Mouse (Mus musculus) brain, embryonic 18.5 days (tissue): ENCODE measurements around the gene Pm20d1.
"Not testable (repeated sequence)": the region's sequence is repeated elsewhere in the genome, so short reads cannot be mapped to it uniquely, and the experiment has no call there.

Experiments
- DNase-seq: peaks from one replicate; pipeline ENCODE4 v3.0.0-alpha.2; 2012; ENCODE audit warnings: low read depth, low spot score

Gene Pm20d1

DNA sequence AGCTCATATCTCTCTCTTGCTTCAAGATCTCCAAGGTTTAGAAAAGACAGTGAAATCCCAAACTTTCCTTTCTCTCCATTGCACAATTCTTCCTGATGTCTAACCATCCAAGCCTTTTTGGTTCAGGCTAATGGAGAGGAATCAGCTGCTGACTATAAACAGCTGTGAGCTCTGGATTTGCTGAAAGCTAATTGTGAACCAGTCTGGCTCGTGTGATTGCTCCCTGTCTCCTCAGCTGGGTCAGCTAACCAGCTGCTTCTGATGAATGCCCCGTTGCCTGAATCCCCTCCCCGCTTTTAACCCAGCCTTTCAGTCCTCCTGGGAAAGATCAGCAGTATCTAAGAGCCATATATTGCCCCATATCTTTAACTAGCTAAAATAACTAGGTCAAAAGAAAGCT lies 2.6 kb upstream of the Pm20d1 start:
- no peak for DNase-seq

DNA sequence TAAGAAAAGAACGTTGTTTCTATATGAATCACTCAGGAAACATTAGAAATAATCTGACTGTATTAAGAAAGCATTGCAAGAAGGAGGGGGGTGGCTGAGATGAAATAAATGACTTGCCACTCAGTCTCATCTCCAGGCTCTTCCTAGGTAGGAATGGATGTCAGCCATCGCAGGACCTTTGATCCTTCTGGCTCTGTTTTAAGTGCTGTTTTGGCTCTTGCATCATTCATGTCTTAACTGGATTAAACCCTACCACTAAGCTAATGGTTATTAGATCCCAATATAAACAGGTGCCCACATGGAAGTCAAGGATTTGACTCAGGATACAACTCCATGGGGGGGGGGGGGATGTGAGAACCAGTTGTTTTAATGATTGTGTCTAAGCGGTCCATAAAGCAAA lies 2.0 kb upstream of the Pm20d1 start:
- DNase-seq: no peak

DNA sequence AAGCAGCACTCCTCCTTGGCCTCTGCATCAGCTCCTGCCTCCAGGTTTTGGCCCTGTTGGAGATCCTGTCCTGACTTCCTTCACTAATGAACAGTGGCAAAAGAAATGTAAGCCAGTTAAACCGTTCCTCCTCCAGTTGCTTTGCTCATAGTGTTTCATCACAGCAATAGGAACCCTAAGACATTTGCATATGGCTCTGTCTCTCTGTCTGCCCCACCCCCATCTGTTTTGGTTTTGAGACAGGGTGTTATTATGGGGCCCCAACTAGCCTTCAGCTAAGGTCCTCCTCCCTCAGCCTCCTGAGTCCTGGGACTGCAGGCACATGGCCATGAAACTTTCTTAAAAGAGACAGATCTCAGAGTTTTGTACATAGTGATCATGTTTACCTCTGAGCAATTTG lies 2.8 kb downstream of the Pm20d1 start:
- DNase-seq: no peak

DNA sequence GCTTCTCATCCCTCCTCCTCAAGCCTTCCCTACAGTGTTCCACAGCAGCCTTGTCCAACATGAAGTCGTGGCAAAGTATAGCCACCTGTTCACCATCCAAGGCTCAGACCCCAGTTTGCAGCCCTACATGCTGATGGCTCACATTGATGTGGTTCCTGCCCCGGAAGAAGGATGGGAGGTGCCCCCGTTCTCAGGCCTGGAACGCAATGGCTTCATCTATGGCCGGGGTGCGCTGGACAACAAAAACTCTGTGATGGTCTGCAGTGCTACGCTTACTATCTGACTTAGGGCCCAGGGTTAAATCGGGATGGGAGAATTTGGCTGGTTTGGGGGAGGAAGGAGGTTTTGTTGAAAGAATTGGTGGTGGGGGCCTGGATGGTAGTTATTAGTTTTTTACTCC lies 3.9 kb downstream of the Pm20d1 start:
- no peak for DNase-seq

DNA sequence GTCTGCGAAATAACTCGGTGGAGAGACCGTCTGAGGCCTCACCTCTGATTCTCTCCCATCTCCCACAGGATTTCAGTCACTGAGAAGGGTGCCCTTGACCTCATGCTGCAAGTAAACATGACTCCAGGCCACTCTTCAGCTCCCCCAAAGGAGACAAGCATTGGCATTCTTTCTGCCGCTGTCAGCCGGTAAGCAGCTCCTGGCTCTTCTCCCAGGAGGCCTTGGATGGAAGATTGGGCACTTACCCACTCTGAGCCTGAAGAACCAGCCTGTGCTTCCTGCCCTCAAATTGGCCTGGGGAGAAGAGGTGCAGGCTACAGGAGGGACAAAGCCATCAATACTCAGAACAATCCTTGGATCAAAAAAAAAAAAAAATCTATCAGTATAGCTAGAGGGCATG lies 5.5 kb downstream of the Pm20d1 start:
- no peak for DNase-seq

DNA sequence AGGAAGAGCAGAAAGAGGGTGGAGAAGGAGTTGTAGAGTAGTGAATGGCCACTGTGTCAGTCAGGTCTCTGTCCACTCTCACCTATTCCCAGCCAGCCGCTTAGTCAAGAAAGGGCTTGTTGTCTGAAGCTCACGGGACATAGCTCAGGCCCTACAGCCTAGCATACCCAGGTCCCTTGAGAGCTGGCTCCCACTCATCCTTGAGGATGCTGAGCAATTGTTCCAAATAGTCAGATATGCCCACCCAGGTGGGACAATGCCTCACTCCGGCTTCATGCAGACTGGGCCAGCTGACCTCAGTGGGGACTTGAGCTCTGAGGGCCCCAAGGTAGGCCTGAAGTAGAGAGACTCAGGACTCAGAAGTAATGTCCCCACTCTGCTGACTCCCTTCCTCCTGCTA lies 7.0 kb downstream of the Pm20d1 start:
- no peak for DNase-seq

DNA sequence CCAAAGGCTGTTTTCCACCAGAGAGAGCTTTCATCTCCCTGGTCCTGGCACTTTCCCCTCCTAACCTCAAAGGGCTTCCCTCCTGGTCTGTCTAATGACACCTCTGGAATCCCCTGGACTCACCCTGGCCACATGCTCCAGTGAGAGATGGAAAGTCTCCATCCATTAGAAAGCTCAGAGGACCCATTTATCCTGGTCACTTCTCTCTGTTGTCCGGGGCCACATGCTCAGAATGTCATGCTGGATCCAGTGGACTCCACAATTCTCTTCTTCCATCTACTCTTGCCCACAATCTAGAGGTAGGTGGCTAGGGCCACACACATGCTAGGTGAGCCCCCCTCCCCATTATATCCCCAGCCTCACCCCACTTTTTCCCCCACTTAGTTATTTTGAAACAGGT lies 11.8 kb downstream of the Pm20d1 start:
- DNase-seq: no peak

DNA sequence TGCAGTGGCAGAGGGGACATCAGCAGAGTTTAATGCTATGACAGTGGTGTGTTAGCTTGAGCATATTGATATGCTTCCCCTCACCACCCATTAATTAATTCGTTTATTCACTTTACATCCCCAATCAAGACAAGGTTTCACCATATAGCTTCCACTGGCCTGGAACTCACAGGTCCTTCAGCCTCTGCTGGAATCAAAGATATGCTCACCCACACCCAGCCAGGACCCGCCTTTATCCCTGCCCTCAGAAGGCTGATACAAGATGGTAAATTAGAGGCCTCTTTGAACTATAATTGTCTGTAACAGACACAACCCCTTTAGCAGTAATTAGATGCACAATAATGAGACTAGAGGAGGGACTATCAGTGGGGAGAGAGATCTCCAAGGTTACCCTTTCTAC lies 12.5 kb downstream of the Pm20d1 start:
- DNase-seq: no peak

DNA sequence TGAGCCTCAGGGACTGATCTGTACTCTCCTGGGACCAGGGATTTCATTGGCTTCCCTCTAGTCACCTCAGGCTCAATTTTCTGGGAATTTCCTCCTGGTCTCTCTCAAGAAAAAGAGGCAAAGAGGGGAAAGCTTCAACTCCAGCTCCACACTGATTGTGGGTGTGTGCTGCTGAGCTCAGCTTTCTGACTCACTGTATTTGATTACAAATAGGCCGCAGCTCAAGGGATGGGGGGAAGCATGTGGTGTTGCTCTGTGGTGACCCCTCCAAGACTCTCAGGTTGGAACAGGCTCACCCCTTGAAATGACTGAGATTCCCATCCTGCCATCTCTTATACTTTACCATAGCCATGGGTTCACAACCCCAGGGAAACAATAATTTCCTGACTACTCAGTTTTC lies 14.2 kb downstream of the Pm20d1 start:
- no peak for DNase-seq

DNA sequence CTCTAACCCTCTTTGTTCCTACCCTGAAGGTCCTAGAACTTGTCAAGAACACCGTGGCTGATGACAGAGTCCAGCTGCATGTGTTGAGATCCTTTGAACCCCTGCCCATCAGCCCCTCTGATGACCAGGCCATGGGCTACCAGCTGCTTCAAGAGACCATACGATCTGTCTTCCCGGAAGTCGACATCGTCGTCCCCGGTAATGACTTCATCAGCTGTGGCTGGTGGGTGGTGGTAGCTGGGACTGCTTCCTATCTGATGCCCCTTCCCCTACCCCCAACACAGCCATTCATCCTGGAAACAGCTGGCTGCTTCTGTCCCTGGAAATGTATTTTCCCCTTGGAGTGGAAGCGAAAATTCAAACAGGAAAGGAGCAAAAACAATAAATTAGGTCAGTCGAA lies 14.8 kb downstream of the Pm20d1 start:
- no peak for DNase-seq

DNA sequence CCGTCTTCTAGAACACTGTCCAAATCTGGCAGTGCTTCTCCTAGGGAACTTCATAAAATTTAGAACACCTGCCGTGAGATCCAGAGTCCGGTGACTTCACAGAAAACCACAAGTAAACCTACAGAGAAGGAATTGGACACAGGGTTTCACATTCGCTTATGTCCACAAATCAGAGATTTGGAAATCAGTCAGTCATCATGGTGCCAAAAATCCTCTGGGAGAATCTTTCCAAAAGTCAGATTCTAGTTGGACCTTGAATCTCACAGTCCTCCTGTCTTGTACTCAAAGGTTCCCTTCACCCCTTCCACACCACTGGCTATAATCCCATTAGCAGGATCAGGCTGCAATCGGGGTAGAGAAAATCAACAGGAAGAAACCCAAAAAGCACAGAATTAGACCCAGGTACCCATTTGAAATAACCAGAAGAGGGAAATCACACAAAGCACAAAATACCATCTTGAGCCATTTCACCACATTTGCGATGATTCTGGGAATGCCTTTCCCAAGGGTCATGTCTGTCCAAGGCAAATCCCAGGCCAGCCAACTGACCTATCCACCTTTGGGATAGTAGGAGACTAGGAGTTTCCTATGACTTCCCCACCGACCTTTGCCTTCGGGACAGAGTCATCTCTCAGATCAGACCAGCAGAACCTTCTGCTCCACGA lies 15.6 kb downstream of the Pm20d1 start:
- DNase-seq: no peak

DNA sequence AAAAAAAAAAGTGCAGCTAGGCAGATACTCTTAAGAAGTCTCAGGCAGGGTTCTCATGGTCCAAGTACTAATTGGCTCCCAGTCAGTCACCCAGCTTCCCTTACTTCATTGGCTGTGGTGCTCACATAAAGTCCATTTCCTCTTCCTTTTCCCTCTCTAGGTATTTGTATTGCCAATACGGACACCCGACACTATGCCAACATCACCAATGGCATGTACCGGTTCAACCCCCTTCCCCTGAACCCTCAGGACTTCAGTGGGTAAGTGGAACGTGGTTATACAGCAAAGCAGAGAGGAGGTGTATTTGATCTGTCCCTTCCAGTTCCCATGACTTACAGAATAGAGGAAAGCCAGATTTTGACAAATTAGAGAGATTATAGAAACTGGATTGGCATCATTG lies 16.6 kb downstream of the Pm20d1 start:
- no peak for DNase-seq

DNA sequence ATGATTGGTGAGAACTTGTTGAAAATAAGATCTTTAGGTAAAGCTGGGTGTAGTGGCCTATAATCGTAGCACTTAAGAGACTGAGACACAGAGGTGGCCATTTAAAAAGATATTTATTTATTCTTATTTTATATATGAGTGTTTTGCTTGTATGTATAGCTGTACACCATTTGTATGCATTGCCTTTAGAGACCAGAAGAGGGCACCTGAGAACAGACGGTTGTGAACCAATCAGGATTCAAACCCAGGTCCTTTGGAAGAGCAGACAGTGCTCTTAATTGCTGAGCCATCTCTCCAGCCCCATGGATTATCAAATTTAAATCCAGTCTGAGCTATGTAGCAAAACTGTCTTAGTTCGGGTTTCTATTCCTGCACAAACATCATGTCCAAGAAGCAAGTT lies 17.0 kb downstream of the Pm20d1 start:
- no peak for DNase-seq

DNA sequence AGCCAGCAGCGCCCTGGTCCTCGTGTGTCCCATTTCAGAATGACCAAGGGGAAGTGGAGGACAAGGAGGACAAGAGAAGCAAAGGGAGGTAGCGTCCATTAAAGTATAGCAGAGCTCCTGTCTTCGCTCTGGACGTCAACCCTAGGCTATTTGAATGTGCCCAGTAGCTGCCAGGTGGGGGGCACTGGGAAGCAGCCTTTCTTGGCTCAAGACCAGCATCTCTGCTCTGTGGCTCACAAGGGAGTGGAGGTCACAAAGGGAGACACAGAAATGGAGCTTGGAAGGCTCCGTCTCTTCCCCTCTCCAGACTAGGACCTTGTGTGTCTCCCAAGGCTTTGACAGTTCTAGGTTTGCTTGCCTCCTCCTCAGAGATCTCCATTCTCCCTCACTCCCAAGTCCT lies 19.7 kb downstream of the Pm20d1 start:
- no peak for DNase-seq

DNA sequence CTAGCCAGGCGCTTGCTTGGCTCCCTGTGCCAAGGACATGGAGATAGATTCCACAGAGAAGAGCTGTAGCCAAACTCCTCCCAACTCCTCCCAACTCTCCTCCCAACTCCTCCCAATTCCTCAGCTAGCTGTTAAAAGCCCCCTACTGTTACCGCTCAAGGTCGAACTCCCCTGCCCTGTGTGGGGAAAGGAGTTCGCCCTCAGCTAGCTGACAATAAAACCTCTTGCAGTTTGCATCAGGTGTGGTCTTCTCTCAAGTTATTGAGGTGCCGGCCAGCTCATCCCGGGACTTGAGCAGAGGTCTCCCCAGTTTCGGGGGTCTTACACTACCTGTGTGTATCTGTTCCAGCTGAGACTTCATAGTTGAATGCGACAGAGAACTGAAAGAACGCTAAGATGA lies 23.2 kb downstream of the Pm20d1 start:
- not testable (repeated sequence) for DNase-seq

DNA sequence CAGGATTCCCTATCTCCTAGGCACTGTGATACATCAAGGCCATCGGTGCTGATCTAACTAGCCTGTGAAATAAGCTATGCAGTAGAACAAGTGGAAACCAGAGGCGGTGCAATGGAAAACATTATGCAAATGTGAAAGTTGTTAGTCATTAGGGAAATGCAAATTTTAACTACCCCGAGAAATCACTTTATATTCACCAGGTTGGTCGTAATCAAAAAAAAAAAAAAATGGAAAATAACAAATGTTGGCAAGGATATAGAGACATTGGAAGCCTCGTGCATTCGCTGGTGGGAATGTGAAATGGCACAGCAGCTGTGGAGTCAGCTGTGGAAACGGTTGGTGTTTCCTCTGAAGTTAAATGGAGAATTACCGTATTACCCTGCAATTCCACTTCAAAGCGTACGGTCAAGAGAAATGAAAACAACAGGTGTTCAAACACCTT lies 23.7 kb downstream of the Pm20d1 start:
- DNase-seq: no peak

DNA sequence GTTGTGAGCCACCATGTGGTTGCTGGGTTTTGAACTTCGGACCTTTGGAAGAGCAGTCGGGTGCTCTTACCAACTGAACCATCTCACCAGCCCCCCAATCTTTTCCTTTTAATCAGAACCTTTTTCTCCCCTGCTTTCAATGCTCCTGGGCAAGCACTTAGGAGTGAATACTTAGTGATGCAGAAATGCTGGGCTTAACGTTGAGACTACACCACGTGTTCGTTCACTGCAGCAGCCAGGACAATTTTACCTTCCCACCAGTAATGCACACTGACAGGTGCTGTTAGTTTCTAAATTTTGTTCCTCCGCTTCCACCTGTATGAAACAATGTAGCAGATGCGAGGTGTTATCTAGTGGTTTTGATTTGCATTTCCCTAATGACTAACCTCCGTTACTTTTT lies 25.1 kb downstream of the Pm20d1 start:
- no peak for DNase-seq

DNA sequence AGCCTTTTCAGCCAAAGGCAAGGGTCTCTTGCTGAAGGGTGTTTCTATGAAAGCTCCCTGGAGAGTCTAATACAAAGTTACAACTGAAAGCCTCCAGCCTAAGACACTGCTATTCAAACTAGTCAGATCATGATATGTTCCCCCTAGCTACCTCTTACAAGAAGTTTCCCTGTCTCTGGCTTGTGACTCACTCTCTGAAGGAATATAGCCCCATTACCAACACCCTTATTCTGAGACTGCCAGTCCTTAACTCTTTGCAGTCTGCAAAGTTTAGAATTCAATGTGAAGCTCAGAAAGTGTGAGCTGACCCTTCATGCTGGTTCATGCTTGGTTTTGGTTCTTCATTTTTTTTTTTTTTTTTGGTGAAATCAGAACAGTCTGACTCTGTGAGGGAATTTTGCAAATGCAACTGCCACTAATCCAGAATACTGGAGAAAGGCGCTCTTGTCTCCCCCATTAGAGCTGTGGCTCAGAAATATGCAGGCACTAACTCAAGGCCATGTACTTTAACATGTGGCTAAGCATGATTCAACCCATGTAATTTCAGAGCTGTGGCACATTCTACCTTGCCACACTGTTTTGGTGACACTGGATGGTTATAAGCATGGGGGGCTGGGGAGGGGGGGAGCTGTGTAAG lies 25.8 kb downstream of the Pm20d1 start:
- DNase-seq: no peak

DNA sequence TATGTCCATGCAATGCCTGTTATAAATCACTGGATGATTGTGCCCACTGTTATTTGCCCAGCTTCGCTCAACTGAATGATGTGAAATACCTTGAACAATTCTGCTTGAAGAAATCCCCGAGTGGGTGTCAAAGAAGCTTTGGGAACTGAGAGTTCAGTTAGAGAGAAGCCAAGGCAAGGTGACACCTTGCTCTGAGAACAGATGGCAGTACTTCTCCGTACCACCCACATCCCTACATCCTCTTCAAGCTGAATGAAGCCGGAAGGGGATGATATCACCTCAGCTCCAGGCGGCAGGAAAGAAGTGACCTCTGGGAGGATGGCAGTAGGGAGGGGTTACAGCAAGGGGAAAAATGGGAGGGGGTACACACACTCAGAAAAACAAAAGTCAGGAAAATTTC lies 26.4 kb downstream of the Pm20d1 start:
- no peak for DNase-seq

DNA sequence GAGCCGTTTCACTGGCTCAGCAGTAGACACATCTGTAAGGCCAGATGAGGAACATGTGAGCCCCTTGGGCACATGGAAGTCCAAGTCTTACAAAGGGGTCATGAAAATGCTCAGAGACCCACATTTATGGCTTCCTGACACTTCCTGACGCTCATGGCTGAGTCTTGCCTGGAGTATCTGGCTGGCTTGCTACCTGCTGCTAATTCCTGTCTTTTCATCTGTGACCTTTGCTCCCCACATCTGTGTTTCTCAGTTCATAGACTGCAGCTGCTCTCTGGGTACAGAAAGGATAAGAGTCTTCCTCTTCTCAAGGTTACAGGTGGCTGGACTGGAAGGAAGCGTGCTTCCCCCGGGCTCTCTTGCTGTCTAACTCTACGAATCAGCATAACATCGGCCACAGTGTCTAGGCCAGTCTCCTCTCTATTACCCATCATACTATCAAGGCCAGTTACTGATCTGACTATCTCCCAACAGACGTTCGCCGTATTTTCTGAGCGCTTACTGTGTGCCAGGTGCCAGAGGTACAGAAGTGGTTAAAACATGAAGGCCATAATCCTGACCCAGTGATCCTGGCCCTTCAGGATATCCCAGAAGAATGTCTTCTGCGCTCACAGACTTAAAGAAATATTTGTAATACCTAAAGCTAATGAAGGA lies 27.5 kb downstream of the Pm20d1 start:
- DNase-seq: no peak

DNA sequence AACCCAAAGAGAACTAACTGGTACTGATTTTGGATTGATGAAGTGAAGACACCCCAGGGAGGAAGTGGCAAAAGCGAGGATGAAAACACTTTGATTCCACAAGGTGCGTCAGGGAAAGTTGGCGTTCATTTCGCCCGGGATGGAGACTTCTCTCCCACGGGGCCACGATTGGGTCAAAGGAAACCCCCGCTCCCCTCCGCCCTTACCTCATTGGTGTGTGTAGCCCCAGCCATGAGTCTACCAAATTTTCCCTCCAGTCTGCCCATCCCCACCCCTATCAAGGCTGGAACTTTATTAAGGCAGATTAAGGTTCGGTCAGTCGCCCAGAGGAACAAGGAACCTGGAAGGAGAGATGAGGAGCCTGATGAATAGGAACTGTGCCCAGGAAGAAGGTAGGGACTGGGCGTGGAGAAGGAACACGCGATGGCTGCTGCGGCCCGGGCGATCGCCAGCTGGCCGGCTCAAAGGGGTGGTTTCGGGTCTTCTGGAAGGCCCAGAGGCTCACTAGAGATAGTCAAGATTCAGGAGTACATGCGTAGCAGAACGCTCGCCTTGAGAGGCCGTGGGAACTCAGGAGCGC lies 30.1 kb downstream of the Pm20d1 start, which contains the start of gene Slc41a1:
Gene Slc41a1, plus strand, starts transcription at position 287 of the 580 bp plus-strand sequence.
- DNase-seq: no peak

DNA sequence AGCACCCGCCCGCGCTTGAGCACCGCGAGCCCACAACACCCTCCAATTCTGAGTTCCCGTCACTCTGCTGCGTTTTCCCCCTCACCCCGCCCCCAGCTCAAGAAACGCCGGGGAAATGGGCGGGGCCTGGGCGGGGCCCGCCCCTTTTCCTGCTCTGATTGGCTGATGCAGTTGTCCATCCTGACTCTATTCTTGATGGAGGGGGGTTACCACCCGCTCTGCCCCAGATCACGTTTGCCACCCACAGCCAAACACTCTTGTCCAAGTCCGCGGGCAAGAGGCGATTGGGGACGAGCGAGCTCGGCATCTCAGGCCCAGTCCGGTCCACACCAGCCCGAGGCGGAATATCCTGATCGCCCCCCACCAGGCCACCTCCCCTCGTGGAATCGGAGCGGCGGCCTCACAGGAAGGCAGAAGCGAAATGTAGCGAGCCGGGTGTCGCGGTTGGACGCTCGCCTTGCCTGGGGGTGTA lies 30.6 kb downstream of the Pm20d1 start:
- DNase-seq: peak; percentile 84
